Mouse (Mus musculus) hindbrain, embryonic 11.5 days (tissue): ENCODE data around the gene 4931414P19Rik. TPM values are rescaled to one million over a fixed set of nuclear protein-coding genes. Genes with fewer than 3 reads are reported as not detected.

ENCODE experiments used
- ATAC-seq: fragments of 200-750 bp; cut with Nextera tagmentation; 2 replicates; pipeline ENCODE4 v1.8.0; 2017; ENCODE audit warnings: mild to moderate bottlenecking, moderate TSS enrichment, moderate library complexity; ENCODE audit not compliant: low FRiP score
- DNase-seq: peaks from one replicate; pipeline ENCODE4 v3.0.0-alpha.2; 2015; ENCODE audit warnings: low spot score
- H3K27ac ChIP-seq: fragments of 300-500 bp; sonication (generic); 2 replicates; pipeline ENCODE4 v1.5.1; 2014; ENCODE audit warnings: mild to moderate bottlenecking, low read depth, low read length
- H3K27me3 ChIP-seq: fragments of 300-500 bp; sonication (generic); 2 replicates; pipeline ENCODE4 v1.6.1; 2014; ENCODE audit warnings: mild to moderate bottlenecking, low read length, moderate library complexity, mixed read lengths; ENCODE audit not compliant: control insufficient read depth, insufficient read depth
- H3K36me3 ChIP-seq: fragments of 300-500 bp; sonication (generic); 2 replicates; pipeline ENCODE4 v1.6.1; 2014; ENCODE audit warnings: mild to moderate bottlenecking, low read length, moderate library complexity, mixed read lengths; ENCODE audit not compliant: control insufficient read depth, insufficient read depth
- H3K4me1 ChIP-seq: fragments of 300-500 bp; sonication (generic); replicated peaks from 2 replicates; pipeline ENCODE4 v1.6.1; 2014; ENCODE audit warnings: low read length, mixed read lengths; ENCODE audit not compliant: control insufficient read depth, insufficient read depth
- H3K4me2 ChIP-seq: fragments of 300-500 bp; sonication (generic); replicated peaks from 2 replicates; pipeline ENCODE4 v1.6.1; 2014; ENCODE audit warnings: mild to moderate bottlenecking, low read depth, low read length
- H3K4me3 ChIP-seq: fragments of 300-500 bp; sonication (generic); 2 replicates; pipeline ENCODE4 v1.5.1; 2014; ENCODE audit warnings: low read depth, low read length
- H3K9ac ChIP-seq: fragments of 300-500 bp; sonication (generic); 2 replicates; pipeline ENCODE4 v1.6.1; 2014; ENCODE audit warnings: low read depth, low read length
- H3K9me3 ChIP-seq: fragments of 300-500 bp; sonication (generic); 2 replicates; pipeline ENCODE4 v1.6.1; 2016; ENCODE audit warnings: low read length; ENCODE audit not compliant: control insufficient read depth
- WGBS: fragments of 180-500 bp; shearing (Covaris S2); extraction: QIAGEN DNeasy Blood & Tissue Kit; methylation state at CpG from one replicate; pipeline ENCODE4 v1.1.7; 2014; 5-methylcytosine and 5-hydroxymethylcytosine counted together
- polyA plus RNA-seq: library from polyadenylated mRNA; unstranded; fragments of >200 nt; fragmentation: Nextera tagmentation; extraction: Ambion mirVana; gene quantifications from 2 replicates; pipeline ENCODE4 v1.2.1, GENCODE M21; 2014

The 4931414P19Rik gene
- polyA plus RNA-seq, 1 experiment from 2014 or later, result 6.2 TPM

- Histone ChIP-seq H3K27ac (no peak overlapping the region), H3K9me3 (no peaks in the 10 kb centered on the region), H3K4me2 (peak overlapping the region; percentile 83), H3K4me3 (peak overlapping the region; percentile 83), H3K4me1 (peaks cover 23% of the 10 kb centered on the region), H3K27me3 (0 out of 2 replicates have a peak, but pooled peaks cover 2% of the 10 kb centered on the region), H3K36me3 (peaks cover 2% of the 10 kb centered on the region; the same call in 1 of the 2 replicates), H3K9ac (peak overlapping the region; percentile 93)
- DNase-seq (no peak), ATAC-seq (no peak)
- WGBS, result 2% methylated on average over 8 of the region's 8 CpGs
These were observed 30.8 kb downstream of the 4931414P19Rik start for GRCm38 (mm10) chr14:54575031-54575430.

- Histone ChIP-seq H3K4me3 (peak overlapping the region; percentile 83), H3K9ac (peak overlapping the region; percentile 52; the same call in 1 of the 2 replicates), H3K9me3 (no peaks in the 10 kb centered on the region), H3K36me3 (peaks cover 2% of the 10 kb centered on the region; the same call in 1 of the 2 replicates), H3K4me1 (peaks cover 26% of the 10 kb centered on the region), H3K27ac (no peak overlapping the region), H3K27me3 (0 out of 2 replicates have a peak, but pooled peaks cover 2% of the 10 kb centered on the region), H3K4me2 (peak overlapping the region; percentile 83)
- ATAC-seq, result no peak
- WGBS, result 18% methylated on average over 4 of the region's 4 CpGs
- peak; percentile 44 for DNase-seq
These were observed 31.5 kb downstream of the 4931414P19Rik start for GRCm38 (mm10) chr14:54574253-54574652.

GRCm38 (mm10) chr14:54572790-54573736 is 32.7 kb downstream of the 4931414P19Rik start:
- 0 out of 2 replicates have a peak, but pooled peaks cover 2% of the 10 kb centered on the region for H3K27me3 ChIP-seq
- peak overlapping the region; percentile 83 for H3K4me3 ChIP-seq
- ATAC-seq, result peak; percentile 61
- DNase-seq, result peak; percentile 71
- H3K4me1 ChIP-seq, result peaks cover 26% of the 10 kb centered on the region
- H3K27ac ChIP-seq, result peak overlapping the region; percentile 55; the same call in 1 of the 2 replicates
- no peaks in the 10 kb centered on the region for H3K9me3 ChIP-seq
- peak overlapping the region; percentile 83 for H3K4me2 ChIP-seq
- 0 out of 2 replicates have a peak overlapping the region, but pooled peaks have one; percentile 21 for H3K9ac ChIP-seq
- H3K36me3 ChIP-seq, result peaks cover 2% of the 10 kb centered on the region; the same call in 1 of the 2 replicates
- WGBS, result 7% methylated on average over 10 of the region's 14 CpGs

GRCm38 (mm10) chr14:54572122-54572521 is 33.7 kb downstream of the 4931414P19Rik start:
- peaks cover 26% of the 10 kb centered on the region for H3K4me1 ChIP-seq
- 59% methylated on average over 4 of the region's 4 CpGs for WGBS

GRCm38 (mm10) chr14:54569451-54570392 is 36.1 kb downstream of the 4931414P19Rik start:
- Histone ChIP-seq H3K9me3 (no peaks in the 10 kb centered on the region), H3K9ac (no peak overlapping the region), H3K4me2 (no peak overlapping the region), H3K36me3 (peaks cover 2% of the 10 kb centered on the region; the same call in 1 of the 2 replicates), H3K4me1 (peaks cover 23% of the 10 kb centered on the region), H3K4me3 (no peak overlapping the region), H3K27me3 (no peaks in the 10 kb centered on the region), H3K27ac (no peak overlapping the region)
- WGBS, result 59% methylated on average over 17 of the region's 17 CpGs
- DNase-seq (peak; percentile 37), ATAC-seq (no peak)

More at GRCm38 (mm10) chr14:54572122-54572521, 33.7 kb downstream of the 4931414P19Rik start:
- ATAC-seq, result no peak
- no peak overlapping the region for H3K9ac ChIP-seq
- no peak overlapping the region for H3K4me3 ChIP-seq
- H3K27ac ChIP-seq, result peak overlapping the region; percentile 55; the same call in 1 of the 2 replicates
- H3K4me2 ChIP-seq, result peak overlapping the region; percentile 83; the same call in 1 of the 2 replicates
- 0 out of 2 replicates have a peak, but pooled peaks cover 2% of the 10 kb centered on the region for H3K27me3 ChIP-seq
- H3K9me3 ChIP-seq, result no peaks in the 10 kb centered on the region
- H3K36me3 ChIP-seq, result peaks cover 2% of the 10 kb centered on the region; the same call in 1 of the 2 replicates
- no peak for DNase-seq

GRCm38 (mm10) chr14:54568694-54569414 is 36.9 kb downstream of the 4931414P19Rik start:
- WGBS, result 78% methylated on average over 15 of the region's 15 CpGs
- no peak overlapping the region for H3K27ac ChIP-seq
- H3K9me3 ChIP-seq, result no peaks in the 10 kb centered on the region
- DNase-seq, result peak; percentile 88
- no peak overlapping the region for H3K4me2 ChIP-seq
- H3K4me3 ChIP-seq, result no peak overlapping the region
- peaks cover 2% of the 10 kb centered on the region; the same call in 1 of the 2 replicates for H3K36me3 ChIP-seq
- no peaks in the 10 kb centered on the region for H3K27me3 ChIP-seq
- no peak overlapping the region for H3K9ac ChIP-seq
- ATAC-seq, result no peak
- H3K4me1 ChIP-seq, result peaks cover 16% of the 10 kb centered on the region

- Histone ChIP-seq H3K36me3 (no peaks in the 10 kb centered on the region), H3K9ac (no peak overlapping the region), H3K27ac (no peak overlapping the region), H3K4me1 (no peaks in the 10 kb centered on the region), H3K4me3 (no peak overlapping the region), H3K4me2 (no peak overlapping the region), H3K27me3 (no peaks in the 10 kb centered on the region), H3K9me3 (no peaks in the 10 kb centered on the region)
- ATAC-seq, result no peak
- no peak for DNase-seq
- WGBS, result 87% methylated on average over 14 of the region's 14 CpGs
These were observed 45.1 kb downstream of the 4931414P19Rik start for GRCm38 (mm10) chr14:54560527-54561242.
